Mouse (Mus musculus) stomach, postnatal 0 days (tissue): ENCODE data around the gene Nupr1l.

Experiments
- CTCF ChIP-seq: IDR thresholded peaks from 2 replicates; pipeline ENCODE4 v1.5.1; 2016; ENCODE audit warnings: antibody characterized with exemption, low read depth, mild to moderate bottlenecking, moderate library complexity
- EP300 ChIP-seq: optimal IDR thresholded peaks from 2 replicates; pipeline ENCODE3; 2016; ENCODE audit warnings: antibody characterized with exemption

DNA sequence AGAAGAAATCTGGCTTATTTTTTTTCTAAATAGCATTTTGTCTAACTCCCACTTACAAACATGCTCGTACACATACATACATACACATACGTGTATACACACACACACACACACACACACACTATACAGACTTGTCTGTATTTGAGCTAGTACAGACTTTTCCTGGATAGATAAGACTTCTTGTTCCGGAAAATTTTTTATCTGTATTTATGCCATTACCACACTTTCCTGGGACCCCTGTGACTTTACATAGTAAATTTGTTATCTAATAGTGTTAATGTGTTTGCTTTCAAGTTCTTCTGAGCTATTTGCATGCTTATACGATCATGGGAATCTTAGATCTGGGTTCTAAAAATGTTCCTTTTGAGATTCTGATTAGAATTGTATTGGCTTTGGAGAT lies 43.8 kb downstream of the Nupr1l start:
- TF ChIP-seq CTCF, result no peak
- TF ChIP-seq EP300, result no peak
